Mouse (Mus musculus) heart, embryonic 13.5 days (tissue): ENCODE results near the gene Gse1. TPM values are rescaled to one million over a fixed set of nuclear protein-coding genes. Genes with fewer than 3 reads are reported as not detected.

Experiments used
- ATAC-seq: fragments of 200-750 bp; cut with Nextera tagmentation; 2 replicates; pipeline ENCODE4 v1.8.0; 2017; ENCODE audit warnings: moderate TSS enrichment; ENCODE audit not compliant: insufficient number of reproducible peaks, low FRiP score, low TSS enrichment; ENCODE audit errors: extremely low read depth
- H3K27ac ChIP-seq: fragments of 300-500 bp; sonication (generic); replicated peaks from 2 replicates; pipeline ENCODE4 v1.5.1; 2015; ENCODE audit warnings: moderate library complexity, mild to moderate bottlenecking, inconsistent platforms
- H3K27me3 ChIP-seq: fragments of 300-500 bp; sonication (generic); replicated peaks from 2 replicates; pipeline ENCODE4 v1.6.1; 2015; ENCODE audit warnings: mild to moderate bottlenecking, inconsistent platforms
- H3K36me3 ChIP-seq: fragments of 300-500 bp; sonication (generic); 2 replicates; pipeline ENCODE4 v1.6.1; 2015; ENCODE audit warnings: mild to moderate bottlenecking, inconsistent platforms
- H3K4me1 ChIP-seq: fragments of 300-500 bp; sonication (generic); 2 replicates; pipeline ENCODE4 v1.6.1; 2015; ENCODE audit warnings: inconsistent platforms
- H3K4me2 ChIP-seq: fragments of 300-500 bp; sonication (generic); 2 replicates; pipeline ENCODE4 v1.6.1; 2015; ENCODE audit warnings: inconsistent platforms, mild to moderate bottlenecking, moderate library complexity
- H3K4me3 ChIP-seq: fragments of 300-500 bp; sonication (generic); 2 replicates; pipeline ENCODE4 v1.5.1; 2015; ENCODE audit warnings: moderate library complexity, mild to moderate bottlenecking, inconsistent platforms
- H3K9ac ChIP-seq: fragments of 300-500 bp; sonication (generic); 2 replicates; pipeline ENCODE4 v1.6.1; 2015; ENCODE audit warnings: inconsistent platforms, mild to moderate bottlenecking, moderate library complexity
- H3K9me3 ChIP-seq: fragments of 300-500 bp; sonication (generic); 2 replicates; pipeline ENCODE4 v1.6.1; 2016; ENCODE audit warnings: inconsistent platforms
- WGBS: fragments of 180-500 bp; shearing (Covaris S2); methylation state at CpG from one replicate; pipeline ENCODE4 v1.1.7; 2015; ENCODE audit warnings: mixed read lengths; 5-methylcytosine and 5-hydroxymethylcytosine counted together
- polyA plus RNA-seq: library from polyadenylated mRNA; unstranded; fragments of >200 nt; fragmentation: Nextera tagmentation; extraction: Ambion mirVana; gene quantifications from 2 replicates; pipeline ENCODE4 v1.2.1, GENCODE M21; 2015

The Gse1 gene
- polyA plus RNA-seq, 1 experiment from 2014 or later: 8.5 TPM

DNA sequence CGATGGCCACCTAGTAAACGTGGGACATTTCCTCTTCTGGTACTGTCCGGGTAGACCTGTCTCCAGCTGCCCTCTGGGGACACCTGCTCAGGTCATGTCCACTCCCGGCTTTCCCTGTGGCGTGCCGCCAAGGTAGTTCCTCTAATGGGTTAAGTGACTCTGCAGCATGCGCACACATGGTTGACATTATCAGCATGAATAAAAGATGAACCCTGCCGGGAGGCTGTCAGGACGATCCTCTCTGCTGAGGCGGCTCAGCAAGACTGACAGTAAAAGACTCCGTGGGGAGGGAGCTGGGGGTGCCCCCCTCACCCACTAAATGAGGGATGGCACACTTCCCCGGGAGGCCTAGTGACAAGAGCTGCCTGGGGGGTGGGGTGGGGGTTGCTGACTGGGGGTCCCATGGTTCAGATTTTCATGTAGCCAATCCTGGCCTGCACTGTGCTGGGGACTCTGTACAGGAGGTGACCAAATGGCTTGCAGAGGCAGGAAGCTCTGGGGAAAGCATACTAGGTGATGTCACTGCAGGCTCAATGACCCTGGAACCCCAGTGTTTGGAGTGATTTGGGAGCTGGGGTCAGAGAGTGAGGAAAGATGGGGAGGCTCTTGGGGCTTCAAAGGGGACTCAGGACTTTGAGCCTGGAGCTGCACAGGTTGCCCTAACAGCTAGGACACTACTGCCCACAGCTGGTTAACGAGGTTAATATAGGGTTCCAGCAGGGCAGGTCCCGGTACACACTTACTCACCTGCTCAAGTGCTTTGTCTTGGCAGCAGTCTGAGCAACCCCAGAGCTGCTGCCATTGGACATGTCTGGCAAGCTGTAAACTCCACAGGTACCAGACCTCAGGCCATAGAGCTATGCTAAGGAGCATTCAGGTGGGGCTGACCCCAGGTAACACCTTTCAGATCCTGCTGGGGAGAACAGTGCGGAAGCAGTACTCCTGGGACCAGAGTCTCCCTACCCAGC, 169.5 kb downstream of the Gse1 start:
- ATAC-seq: no peak
- Histone ChIP-seq H3K4me1 (peaks cover 27% of the 10 kb centered on the region), H3K9me3 (no peaks in the 10 kb centered on the region), H3K4me3 (no peak overlapping the region), H3K9ac (peak overlapping the region; percentile 42; the same call in 1 of the 2 replicates), H3K27me3 (peaks cover 7% of the 10 kb centered on the region; the same call in 1 of the 2 replicates), H3K27ac (no peak overlapping the region), H3K4me2 (no peak overlapping the region), H3K36me3 (no peaks in the 10 kb centered on the region)
- WGBS: 58% methylated on average over 15 of the region's 15 CpGs

DNA sequence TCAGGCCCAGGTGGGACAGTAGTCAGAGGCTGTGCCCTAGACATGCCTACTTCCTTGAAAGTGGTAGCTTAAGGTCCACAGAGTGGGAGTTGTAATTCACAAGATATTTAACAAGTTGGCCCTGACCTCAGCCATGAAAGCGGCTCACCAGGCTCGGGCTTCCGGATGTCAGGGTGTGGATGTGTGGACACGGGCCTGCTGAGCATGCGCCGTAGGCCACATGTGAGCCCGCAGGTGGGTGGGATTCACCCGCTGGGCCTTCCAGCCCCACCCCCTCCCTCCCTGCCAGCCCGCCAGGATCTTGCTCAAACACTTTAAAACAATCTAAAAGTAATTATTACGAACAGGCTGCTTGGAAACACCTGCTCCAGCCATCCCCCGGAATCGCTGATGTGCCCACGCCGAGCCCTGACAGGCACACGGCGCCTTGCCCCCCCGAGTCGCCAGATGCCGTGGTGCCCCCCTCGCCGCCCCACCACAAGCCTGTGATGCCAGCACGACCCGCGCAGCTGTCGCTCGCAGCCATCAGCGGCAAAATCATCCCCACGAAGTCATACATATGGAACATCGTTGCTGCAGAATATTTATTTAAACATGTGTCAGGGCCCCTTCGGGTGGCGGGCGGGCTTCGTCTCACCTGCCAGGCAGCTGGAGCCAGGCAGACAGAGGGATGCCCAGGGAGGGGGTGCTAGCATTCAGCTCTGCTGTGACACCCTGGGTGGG, 171.1 kb downstream of the Gse1 start:
- no peak overlapping the region for H3K9ac ChIP-seq
- H3K4me3 ChIP-seq: no peak overlapping the region
- H3K27ac ChIP-seq: no peak overlapping the region
- peaks cover 7% of the 10 kb centered on the region; the same call in 1 of the 2 replicates for H3K27me3 ChIP-seq
- 62% methylated on average over 33 of the region's 33 CpGs for WGBS
- peaks cover 19% of the 10 kb centered on the region for H3K4me1 ChIP-seq
- ATAC-seq: no peak
- no peaks in the 10 kb centered on the region for H3K36me3 ChIP-seq
- no peak overlapping the region for H3K4me2 ChIP-seq
- no peaks in the 10 kb centered on the region for H3K9me3 ChIP-seq

DNA sequence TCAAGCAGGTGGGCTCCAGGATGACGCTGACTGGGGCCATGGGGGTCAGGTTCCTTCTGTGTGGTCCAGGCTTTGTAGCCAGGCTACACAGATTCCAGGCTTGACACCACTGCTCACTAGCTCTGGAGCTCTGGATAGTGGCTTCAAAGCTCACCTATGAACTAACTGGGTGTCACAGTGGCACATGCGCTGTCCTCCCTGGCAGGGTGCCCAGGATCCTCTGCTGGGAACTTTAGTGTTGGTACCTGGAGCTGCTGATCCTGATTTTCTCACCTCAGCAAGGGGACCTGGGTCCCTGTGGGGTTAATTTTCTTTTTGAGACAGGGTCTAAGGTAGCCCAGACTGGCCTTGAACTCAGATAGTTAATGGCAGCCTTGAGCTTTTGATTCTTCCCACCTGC, 173.0 kb downstream of the Gse1 start:
- H3K4me1 ChIP-seq: peaks cover 19% of the 10 kb centered on the region
- no peak for ATAC-seq
- no peaks in the 10 kb centered on the region for H3K9me3 ChIP-seq
- WGBS: 72% methylated on average over 2 of the region's 2 CpGs
- H3K4me2 ChIP-seq: no peak overlapping the region
- no peaks in the 10 kb centered on the region for H3K36me3 ChIP-seq
- H3K27ac ChIP-seq: no peak overlapping the region
- H3K27me3 ChIP-seq: peaks cover 7% of the 10 kb centered on the region; the same call in 1 of the 2 replicates
- no peak overlapping the region for H3K9ac ChIP-seq
- no peak overlapping the region for H3K4me3 ChIP-seq

DNA sequence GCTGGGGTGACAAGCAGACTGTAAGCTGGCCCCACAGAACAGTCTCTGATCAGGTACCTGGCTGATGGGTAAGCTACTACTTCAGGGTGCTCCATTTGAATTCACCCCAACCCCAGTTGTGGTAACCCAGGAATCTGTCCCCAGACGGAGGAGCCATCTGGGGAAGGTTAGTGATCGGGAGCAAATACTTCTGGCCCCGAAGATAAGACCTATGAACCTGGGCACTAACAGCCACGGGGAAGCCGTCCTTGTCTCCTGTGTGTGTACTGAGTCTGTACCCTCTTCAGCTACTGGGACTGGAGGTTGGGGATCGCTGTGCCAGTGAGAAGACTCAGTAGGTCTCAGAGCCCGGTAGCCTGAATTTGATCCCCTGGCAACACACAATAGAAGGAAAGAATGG, 173.5 kb downstream of the Gse1 start:
- Histone ChIP-seq H3K27ac (no peak overlapping the region), H3K9ac (no peak overlapping the region), H3K9me3 (no peaks in the 10 kb centered on the region), H3K4me1 (peaks cover 18% of the 10 kb centered on the region), H3K27me3 (peaks cover 7% of the 10 kb centered on the region; the same call in 1 of the 2 replicates), H3K4me2 (no peak overlapping the region), H3K4me3 (no peak overlapping the region), H3K36me3 (no peaks in the 10 kb centered on the region)
- no peak for ATAC-seq
- WGBS: 74% methylated on average over 7 of the region's 7 CpGs

DNA sequence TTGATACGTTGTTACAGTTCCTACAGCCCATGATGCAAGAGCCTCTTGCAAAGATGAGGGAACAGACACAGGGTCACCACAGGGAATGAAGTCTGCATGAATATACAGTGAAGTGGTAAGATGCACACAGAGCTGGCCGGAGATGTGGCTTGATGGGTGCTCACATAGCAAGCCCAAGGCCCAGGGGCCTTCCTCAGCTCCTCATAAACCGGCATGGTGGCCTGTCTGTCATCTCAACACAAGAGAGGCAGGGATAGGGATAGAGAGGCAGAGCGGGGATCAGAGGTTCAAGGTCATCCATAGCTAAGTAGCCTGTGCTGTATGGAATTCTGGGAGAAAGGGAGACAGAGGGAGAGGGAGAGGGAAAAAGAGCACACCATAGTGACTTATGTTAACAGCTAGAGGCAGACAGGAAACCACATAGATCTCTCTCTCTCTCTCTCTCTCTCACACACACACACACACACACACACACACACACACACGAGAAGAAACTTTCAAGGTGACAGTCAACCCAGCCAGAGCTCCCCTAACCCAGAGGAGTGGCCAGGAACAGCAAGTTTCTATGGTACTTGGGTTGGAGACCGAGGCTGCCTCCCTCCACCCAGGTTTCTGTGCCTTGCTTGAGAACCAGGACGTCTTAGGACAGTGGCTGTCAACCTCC, 175.5 kb downstream of the Gse1 start:
- H3K4me3 ChIP-seq: no peak overlapping the region
- 75% methylated on average over 7 of the region's 7 CpGs for WGBS
- no peaks in the 10 kb centered on the region for H3K36me3 ChIP-seq
- no peak overlapping the region for H3K27ac ChIP-seq
- no peak overlapping the region for H3K9ac ChIP-seq
- peaks cover 21% of the 10 kb centered on the region for H3K4me1 ChIP-seq
- no peaks in the 10 kb centered on the region for H3K9me3 ChIP-seq
- no peak for ATAC-seq
- peaks cover 7% of the 10 kb centered on the region; the same call in 1 of the 2 replicates for H3K27me3 ChIP-seq
- H3K4me2 ChIP-seq: no peak overlapping the region

DNA sequence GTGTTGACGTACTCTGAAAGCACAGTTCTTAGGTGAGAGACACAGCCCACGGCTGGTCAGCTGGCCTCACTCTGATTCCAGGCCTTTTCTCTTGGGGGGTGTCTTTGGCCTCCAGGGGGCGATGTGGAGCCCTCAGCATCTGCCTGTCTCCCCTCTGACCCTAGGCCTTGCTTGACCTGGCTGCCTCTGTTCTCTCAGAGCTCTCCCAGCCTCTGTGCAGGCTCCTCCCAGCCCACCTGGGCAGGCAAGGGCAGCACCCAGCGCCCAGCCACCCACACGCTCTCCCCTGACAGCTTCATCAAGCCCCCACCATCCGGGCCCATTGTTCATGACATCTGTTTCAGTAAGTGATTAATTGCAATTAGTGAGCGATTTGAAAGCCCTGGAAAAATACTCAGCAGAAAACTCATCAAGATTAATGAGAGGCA, 176.4 kb downstream of the Gse1 start:
- no peak overlapping the region for H3K4me2 ChIP-seq
- no peak overlapping the region for H3K4me3 ChIP-seq
- ATAC-seq: no peak
- WGBS: 58% methylated on average over 7 of the region's 7 CpGs
- H3K4me1 ChIP-seq: peaks cover 28% of the 10 kb centered on the region
- peaks cover 4% of the 10 kb centered on the region; the same call in 1 of the 2 replicates for H3K27me3 ChIP-seq
- no peak overlapping the region for H3K9ac ChIP-seq
- no peaks in the 10 kb centered on the region for H3K9me3 ChIP-seq
- no peak overlapping the region for H3K27ac ChIP-seq
- no peaks in the 10 kb centered on the region for H3K36me3 ChIP-seq

DNA sequence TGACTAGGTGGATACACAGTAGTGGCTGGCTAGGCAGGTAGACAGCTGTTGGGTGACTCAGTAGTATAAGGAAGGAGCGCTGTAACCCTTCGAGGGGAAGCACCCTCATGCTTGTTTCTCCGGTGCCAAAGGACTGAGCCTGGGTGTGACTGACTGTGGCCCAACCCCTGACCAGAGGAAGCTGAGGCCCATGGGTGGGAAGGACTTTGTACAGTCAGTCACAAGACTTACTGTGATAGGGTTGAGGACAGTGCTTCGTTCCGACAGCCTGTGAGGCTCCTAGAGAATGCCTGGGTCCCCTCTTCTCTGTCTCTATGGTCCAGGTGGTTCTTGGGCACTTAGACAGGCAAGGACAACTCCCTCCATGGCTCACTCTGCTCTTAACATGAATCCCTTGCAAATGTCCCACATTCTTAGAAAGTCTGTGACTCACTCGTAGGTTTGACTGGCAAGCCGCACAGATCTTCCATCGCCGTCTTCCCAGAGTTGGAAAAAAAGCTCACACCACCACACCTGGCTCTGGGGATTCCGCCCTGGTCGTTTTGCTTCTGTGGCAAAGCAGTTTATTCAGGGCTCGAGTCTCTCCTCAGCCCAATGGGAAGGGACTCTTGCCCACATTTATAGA, 177.9 kb downstream of the Gse1 start:
- no peak overlapping the region for H3K4me3 ChIP-seq
- 89% methylated on average over 12 of the region's 12 CpGs for WGBS
- no peak overlapping the region for H3K9ac ChIP-seq
- H3K36me3 ChIP-seq: no peaks in the 10 kb centered on the region
- H3K27ac ChIP-seq: no peak overlapping the region
- H3K27me3 ChIP-seq: peaks cover 9% of the 10 kb centered on the region; the same call in 1 of the 2 replicates
- no peaks in the 10 kb centered on the region for H3K9me3 ChIP-seq
- H3K4me2 ChIP-seq: no peak overlapping the region
- ATAC-seq: no peak
- peaks cover 21% of the 10 kb centered on the region for H3K4me1 ChIP-seq

DNA sequence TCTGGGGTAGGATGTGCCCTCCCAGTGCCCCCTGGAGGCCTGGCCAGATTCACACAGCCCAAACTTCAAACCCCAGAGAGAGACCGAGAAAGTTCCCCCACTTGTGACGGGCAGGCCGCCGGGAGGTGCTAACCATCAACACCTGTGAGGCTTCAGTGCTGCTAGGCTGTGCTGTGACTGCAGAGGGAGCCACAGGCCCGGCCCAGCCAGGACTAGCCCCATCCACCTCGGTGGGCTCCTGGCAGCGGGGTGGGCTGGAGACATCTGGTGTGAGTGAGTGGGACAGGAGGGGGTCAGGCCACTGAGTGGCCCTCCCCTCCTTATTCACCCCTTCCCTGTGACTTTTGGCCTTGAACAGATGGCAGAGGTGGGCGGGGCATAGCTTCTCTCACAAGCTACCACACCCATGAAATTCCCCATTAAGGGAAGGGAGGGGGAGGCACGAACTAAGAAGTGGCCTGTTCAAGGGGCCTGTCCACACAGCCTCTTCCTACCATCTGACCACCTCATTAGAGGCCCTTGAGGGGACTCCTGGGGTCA, 179.5 kb downstream of the Gse1 start:
- Histone ChIP-seq H3K27me3 (peaks cover 9% of the 10 kb centered on the region; the same call in 1 of the 2 replicates), H3K9ac (no peak overlapping the region), H3K4me3 (no peak overlapping the region), H3K36me3 (no peaks in the 10 kb centered on the region), H3K4me1 (peaks cover 33% of the 10 kb centered on the region), H3K4me2 (no peak overlapping the region), H3K27ac (no peak overlapping the region), H3K9me3 (no peaks in the 10 kb centered on the region)
- 11% methylated on average over 9 of the region's 9 CpGs for WGBS
- peak; percentile 18; the same call in 1 of the 2 replicates for ATAC-seq

DNA sequence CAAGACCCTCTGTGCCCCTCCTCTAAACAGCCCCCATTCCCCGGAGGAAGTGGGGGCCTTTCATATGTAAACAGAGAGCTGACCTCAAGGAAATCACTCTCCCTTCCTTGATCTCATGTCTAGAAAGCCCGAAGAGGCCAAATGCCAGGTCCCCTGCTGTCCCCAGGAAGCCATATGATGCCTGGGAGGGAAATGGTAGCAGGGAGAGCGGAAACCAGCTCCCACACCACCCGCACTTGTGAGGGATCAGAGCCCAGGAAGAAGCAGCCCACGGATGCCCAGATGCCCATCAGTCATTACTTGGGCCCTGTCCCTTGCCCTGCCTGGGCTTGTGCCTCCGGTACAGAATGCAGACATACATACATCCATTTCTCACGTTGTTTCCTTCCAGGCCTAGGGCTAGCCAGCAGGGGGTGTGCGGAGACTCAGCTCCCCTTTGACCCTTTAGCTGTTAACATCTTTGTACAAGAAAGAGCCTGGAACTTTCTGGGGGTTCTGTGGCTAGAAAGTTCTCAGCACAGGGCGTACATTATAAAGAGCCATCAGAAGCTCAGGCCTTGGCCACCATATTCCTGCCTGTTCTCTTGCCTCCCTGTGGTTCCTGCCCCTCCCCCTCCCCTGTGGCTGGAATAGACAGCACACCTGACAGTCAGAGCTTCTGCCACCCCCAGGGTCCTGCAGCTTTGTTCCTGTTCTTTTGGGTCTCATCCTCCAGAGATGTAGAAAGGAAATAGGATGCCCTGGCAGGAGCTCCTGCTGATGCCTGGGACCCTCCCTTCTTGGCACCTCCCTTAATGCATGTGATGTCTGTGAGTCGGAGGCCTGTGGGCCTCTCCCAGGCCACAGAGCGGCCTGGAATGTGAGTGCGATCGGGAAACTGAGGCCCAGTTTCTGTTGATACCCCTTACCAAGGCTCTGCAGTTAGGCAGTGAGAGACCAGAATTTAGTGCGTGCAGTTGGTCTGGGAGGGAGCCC, 180.3 kb downstream of the Gse1 start:
- no peaks in the 10 kb centered on the region for H3K9me3 ChIP-seq
- no peak overlapping the region for H3K4me3 ChIP-seq
- H3K36me3 ChIP-seq: no peaks in the 10 kb centered on the region
- no peak for ATAC-seq
- no peak overlapping the region for H3K27ac ChIP-seq
- H3K27me3 ChIP-seq: peaks cover 9% of the 10 kb centered on the region; the same call in 1 of the 2 replicates
- H3K4me1 ChIP-seq: peaks cover 40% of the 10 kb centered on the region
- no peak overlapping the region for H3K9ac ChIP-seq
- 43% methylated on average over 14 of the region's 14 CpGs for WGBS
- no peak overlapping the region for H3K4me2 ChIP-seq
